Mouse (Mus musculus) embryo, embryonic 11.5 days (tissue): ENCODE data around the gene Dcst1.

Experiments used
- DNase-seq: peaks from one replicate; pipeline ENCODE4 v3.0.0-alpha.2; 2012; ENCODE audit warnings: low read depth, low spot score

Gene Dcst1

GRCm38 (mm10) chr3:89336529-89336928 lies 28.5 kb downstream of the Dcst1 start:
- DNase-seq: no peak

GRCm38 (mm10) chr3:89333053-89333452 lies 32.0 kb downstream of the Dcst1 start:
- DNase-seq: no peak

GRCm38 (mm10) chr3:89332476-89332875 lies 32.6 kb downstream of the Dcst1 start:
- DNase-seq: no peak

GRCm38 (mm10) chr3:89332013-89332412 lies 33.0 kb downstream of the Dcst1 start:
- no peak for DNase-seq

- no peak for DNase-seq
Measured at GRCm38 (mm10) chr3:89331561-89331960, 33.5 kb downstream of the Dcst1 start.

- DNase-seq: no peak
Measured at GRCm38 (mm10) chr3:89330948-89331347, 34.1 kb downstream of the Dcst1 start.

GRCm38 (mm10) chr3:89330346-89330745 lies 34.7 kb downstream of the Dcst1 start:
- no peak for DNase-seq

GRCm38 (mm10) chr3:89328623-89329022 lies 36.4 kb downstream of the Dcst1 start:
- DNase-seq: no peak

GRCm38 (mm10) chr3:89327371-89327870 lies 37.6 kb downstream of the Dcst1 start:
- no peak for DNase-seq

GRCm38 (mm10) chr3:89325882-89326281 lies 39.2 kb downstream of the Dcst1 start:
- DNase-seq: no peak

GRCm38 (mm10) chr3:89322514-89323165 lies 42.4 kb downstream of the Dcst1 start, which contains the start of gene Efna3:
Efna3 (minus strand) TSS chr3:89322965.
- peak; percentile 78 for DNase-seq

- no peak for DNase-seq
Measured at GRCm38 (mm10) chr3:89322131-89322500, 42.9 kb downstream of the Dcst1 start.

GRCm38 (mm10) chr3:89321183-89322130 lies 43.6 kb downstream of the Dcst1 start:
- no peak for DNase-seq

- peak; percentile 69 for DNase-seq
Measured at GRCm38 (mm10) chr3:89320581-89321182, 44.4 kb downstream of the Dcst1 start.

GRCm38 (mm10) chr3:89319591-89320350 lies 45.3 kb downstream of the Dcst1 start:
- no peak for DNase-seq

GRCm38 (mm10) chr3:89318971-89319590 lies 46.0 kb downstream of the Dcst1 start:
- DNase-seq: no peak

GRCm38 (mm10) chr3:89318316-89318715 lies 46.7 kb downstream of the Dcst1 start:
- DNase-seq: no peak

- no peak for DNase-seq
Measured at GRCm38 (mm10) chr3:89317246-89317645, 47.8 kb downstream of the Dcst1 start.

GRCm38 (mm10) chr3:89316833-89317232 lies 48.2 kb downstream of the Dcst1 start:
- peak; percentile 87 for DNase-seq

- DNase-seq: no peak
Measured at GRCm38 (mm10) chr3:89315930-89316831, 48.9 kb downstream of the Dcst1 start.
